Mouse (Mus musculus) embryo, embryonic 10 days (tissue): ENCODE results near the gene Lrrc23.

Experiments
- DNase-seq: peaks from one replicate; pipeline ENCODE4 v3.0.0-alpha.2; 2015; ENCODE audit warnings: low spot score

Gene Lrrc23

DNA sequence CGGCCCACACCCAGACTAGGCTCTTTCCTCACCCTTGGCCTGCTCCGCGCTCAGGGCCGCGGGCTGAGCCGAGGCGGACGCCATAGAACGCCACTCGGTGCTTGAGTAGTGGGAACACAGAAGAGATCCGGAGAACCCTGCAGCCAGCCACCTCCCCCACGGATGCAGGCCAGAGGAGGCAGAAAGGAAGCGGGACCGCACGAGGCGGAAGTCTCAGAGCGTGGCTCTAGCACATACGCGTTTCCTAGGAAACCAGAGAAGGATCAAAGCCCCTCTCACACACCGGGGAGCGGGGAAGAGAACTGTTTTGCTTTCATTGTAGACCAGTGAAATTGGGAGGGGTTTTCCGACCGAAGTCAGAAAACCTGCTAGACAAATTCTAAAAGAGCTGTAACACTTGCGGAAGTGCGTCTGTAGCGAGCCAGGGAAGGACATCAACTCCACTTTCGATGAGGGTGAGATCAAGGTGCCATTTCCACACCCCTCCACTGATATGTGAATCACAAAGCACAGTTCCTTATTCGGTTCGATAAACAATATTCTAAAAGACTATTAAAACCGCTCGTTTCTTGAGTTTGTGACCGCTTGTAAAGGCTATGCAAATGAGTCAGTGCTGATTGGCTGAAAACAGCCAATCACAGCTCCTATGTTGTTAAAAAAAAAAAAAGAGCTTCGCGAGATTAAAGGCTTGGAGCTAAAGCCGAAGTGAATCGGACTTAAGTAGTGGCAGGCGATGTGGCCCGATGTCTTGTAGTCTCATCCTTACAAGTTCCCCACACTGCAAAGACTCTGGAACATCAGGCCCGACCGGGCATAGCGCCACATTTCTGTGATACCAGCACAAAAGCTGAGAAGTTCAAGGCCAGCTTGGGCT is 38.4 kb downstream of the Lrrc23 start, which contains the start of gene Grcc10:
Gene Grcc10, minus strand, starts transcription at position 487 of the 874 bp plus-strand sequence.
- peak; percentile 97 for DNase-seq

GRCm38 (mm10) chr6:124740211-124740887 is 39.2 kb downstream of the Lrrc23 start:
- DNase-seq, result peak; percentile 79

DNA sequence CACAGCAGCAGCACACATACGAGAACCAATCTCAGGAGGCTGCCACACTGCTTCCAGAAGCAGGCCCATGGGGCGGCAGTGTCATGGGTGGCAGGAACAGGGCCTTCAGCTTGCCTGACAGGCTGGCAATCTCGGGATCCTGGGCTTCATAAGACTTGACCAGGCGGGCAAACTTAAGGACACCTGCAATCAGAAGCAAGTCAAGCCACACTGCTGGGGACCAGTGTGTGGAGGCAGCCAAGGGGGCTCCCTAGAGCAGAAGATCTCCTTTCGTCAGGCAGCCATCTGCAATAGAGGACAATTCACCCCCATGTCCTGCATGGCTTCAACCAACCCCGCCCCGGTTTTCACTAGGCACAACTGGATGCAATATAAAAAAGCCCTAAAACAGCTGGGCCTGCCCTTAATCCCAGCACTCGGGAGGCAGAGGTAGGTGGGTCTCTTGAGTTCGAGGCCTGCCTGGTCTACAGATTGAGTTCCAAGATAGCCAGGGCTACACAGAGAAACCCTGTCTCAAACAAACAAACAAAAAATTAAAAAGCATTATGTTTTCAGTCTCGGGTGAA is 40.2 kb downstream of the Lrrc23 start:
- DNase-seq, result no peak

GRCm38 (mm10) chr6:124738511-124739023 is 41.0 kb downstream of the Lrrc23 start, which contains the start of gene Ptpn6:
Gene Ptpn6 (minus strand): TSS chr6:124738714.
- DNase-seq, result peak; percentile 45

DNA sequence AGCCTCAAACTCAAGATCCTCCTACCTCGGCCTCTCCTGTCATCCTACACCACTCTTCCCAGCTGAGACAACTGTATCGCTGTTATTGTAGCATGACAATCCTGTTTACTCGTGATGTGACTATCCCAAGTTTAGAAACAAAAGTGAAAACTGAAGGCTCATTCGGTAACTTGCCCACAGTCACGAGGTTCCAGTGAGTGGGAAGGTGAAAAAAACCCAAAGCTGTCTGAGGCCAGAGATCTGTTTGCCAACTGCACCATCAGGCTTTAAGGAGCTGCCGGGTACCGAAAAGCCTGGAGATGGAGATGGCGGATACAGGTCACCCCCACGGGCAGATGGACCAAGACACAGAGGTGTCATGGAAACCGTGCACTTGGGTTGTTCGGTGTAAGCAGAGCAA is 42.5 kb downstream of the Lrrc23 start:
- no peak for DNase-seq

DNA sequence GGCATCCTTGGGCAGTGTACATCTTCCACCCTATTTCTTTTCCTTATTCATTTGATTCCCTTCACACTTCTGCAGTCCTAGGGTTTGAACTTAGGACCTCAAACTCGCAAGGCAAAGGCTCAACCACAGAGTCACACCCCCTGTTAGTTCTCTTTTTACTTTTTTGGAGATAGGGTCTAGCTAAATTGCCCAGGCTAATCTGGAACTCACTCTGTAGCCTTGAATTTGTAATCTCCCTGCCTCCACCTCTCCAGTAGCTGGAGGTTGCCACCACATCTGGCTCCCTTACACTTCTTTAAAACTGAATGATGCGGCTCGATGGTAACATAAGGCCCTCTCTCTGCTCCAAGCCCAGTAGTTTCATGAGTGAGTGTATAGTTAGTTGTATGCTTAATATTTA is 45.1 kb downstream of the Lrrc23 start:
- no peak for DNase-seq

- peak; percentile 31 for DNase-seq
These were observed 46.8 kb downstream of the Lrrc23 start for GRCm38 (mm10) chr6:124732476-124733370.

DNA sequence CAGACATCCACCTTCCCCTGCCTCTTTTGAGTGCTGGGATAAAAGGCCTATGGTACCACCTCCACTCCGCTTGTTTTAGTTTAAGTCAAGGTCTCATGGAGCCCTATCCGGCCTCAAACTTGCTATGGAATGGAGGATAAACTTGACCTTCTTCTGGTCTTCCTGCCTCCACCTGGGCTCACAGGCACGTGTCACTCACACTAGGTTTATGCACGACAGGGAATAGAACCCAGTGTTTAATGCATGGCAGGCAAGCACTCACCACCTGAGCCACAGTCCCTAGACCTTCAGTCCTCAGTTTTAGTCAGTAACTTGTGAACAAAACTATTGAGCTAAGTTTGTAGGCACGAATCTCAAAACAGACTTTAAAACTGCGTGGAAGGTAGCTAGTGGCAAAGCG is 48.5 kb downstream of the Lrrc23 start:
- DNase-seq, result no peak

- DNase-seq, result no peak
These were observed 49.4 kb downstream of the Lrrc23 start for GRCm38 (mm10) chr6:124729850-124730705.

DNA sequence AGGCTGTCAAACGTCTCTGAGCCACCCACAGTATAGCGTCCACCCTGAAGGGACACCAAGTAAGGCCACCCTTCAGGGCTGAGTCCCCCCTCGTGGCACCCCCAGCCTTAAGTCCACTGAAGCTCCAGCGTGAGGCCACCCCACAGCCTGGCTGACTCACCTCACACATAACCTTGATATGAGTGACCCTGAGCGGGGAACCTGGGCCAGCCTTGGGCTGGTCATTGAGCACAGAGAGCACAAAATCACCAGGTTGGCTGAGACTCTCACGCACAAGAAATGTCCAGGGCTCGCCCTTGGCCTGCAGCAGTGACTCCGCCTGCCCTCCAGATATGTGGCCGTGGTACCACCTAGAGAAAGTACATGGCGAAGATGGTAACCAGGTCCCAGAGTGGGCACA is 50.9 kb downstream of the Lrrc23 start:
- DNase-seq, result no peak

- DNase-seq, result no peak
These were observed 55.1 kb downstream of the Lrrc23 start for GRCm38 (mm10) chr6:124724472-124724871.

- no peak for DNase-seq
These were observed 56.0 kb downstream of the Lrrc23 start for GRCm38 (mm10) chr6:124723541-124723940.

DNA sequence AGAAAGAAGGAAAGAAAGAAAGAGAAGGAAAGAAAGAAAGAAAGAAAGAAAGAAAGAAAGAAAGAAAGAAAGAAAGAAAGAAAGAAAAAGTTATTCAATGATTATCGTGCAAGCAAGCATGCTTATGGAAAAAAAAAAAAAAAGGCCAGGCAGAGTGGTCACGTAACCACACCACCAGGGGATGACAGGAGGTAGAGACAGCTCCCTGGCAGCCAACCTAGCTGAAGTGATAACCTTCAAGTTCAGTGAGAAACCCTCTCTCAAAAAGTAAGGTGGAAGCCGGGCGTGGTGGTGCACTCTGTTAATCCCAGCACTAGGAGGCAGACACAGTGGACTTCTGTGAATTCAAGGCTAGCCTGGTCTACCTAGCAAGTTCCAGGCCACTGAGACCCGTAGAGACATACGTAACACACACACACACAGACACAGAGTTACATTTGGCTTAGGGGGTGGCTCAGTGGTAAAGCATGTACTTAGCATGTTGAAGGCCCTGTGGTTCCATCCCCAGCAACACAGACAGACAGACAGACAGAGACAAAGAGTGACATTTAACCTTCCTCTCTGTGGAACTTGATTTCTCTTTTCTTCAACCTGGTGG is 56.6 kb downstream of the Lrrc23 start:
- no peak for DNase-seq

DNA sequence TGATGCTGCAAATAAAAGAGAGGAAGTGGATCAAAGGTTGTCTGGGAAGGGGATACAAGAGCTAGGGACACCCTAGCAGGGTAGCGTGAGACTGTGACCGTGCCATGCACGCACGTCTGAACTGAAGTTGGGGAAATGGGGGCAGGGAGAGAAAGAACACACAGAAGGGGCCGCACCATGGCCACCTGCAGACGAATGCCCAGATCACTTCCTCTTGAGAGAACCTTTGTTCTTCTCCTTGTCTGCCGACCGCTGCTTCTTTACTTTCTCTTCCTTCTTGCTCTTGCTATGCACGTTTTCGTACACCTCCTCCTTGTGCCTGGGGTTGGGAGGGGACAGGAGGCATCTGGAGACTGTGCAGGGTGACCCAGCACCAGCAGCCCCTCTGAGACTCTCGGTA is 58.6 kb downstream of the Lrrc23 start:
- DNase-seq, result no peak
